Mouse (Mus musculus): ENCODE data around the gene Sin3a.

DNA sequence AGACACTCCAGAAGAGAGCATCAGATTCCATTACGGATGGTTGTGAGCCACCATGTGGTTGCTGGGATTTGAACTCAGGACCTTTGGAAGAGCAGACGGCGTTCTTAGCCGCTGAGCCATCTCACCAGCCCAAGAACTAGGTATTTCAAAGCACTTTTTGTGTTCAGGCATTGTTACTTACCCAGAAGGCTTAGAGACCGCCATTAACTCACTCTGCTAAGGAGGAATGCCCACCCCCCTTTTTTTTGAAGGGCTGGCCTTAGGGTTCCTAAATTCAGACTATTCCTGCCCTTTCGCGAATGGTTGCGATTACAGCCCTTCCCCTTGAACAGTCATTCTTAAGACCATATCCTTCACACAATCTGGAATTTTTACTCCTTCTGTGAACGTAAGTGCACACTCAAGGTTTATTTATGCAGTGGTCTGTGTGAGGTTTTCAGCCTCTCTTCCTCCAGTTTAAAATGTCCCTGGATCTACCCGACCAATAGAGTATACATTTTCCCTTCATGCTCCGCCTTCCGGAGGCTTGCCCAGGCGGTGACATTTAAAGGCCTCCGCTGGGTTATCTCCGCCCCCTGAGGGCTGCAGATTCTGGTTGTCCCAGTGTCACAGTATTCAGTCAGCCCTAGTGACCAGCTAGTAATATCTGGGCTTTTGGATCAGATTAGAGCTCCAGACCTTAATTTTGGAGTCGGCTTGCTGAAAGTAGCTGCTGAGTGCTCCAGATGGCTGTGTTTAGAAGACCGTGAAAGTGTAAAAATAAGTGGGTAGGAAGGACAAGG lies 3.2 kb downstream of the Sin3a start:
- TF ChIP-seq CTCF (IDR thresholded peaks at IDR 0.05; ENCODE audit: low read depth, low read length) (no peak), POLR2A (IDR thresholded peaks at IDR 0.05; ENCODE audit: borderline replicate concordance, low read depth, low read length) (no peak)

Data from bone marrow macrophage, adult 2 months (primary cell).